Mouse (Mus musculus): ENCODE data around the gene Olfr205. TPM values are rescaled to one million over a fixed set of nuclear protein-coding genes. Genes with fewer than 3 reads are reported as not detected.

Olfr205 gene
- polyA plus RNA-seq, 1 experiment from 2014 or later, result not detected

Other genes starting within 250 kb of the Olfr205 start
- gene Olfr191, start 241.3 kb downstream of the Olfr205 start, polyA plus RNA-seq (2016; fragmentation: Nextera tagmentation; extraction: Ambion mirVana), result not detected in 2 replicates
- not detected in 2 replicates for gene Olfr193, start 219.3 kb downstream of the Olfr205 start, polyA plus RNA-seq (2016; fragmentation: Nextera tagmentation; extraction: Ambion mirVana)
- not detected in 2 replicates for gene Olfr194, start 210.1 kb downstream of the Olfr205 start, polyA plus RNA-seq (2016; fragmentation: Nextera tagmentation; extraction: Ambion mirVana)
- not detected in 2 replicates for gene Olfr195, start 184.1 kb downstream of the Olfr205 start, polyA plus RNA-seq (2016; fragmentation: Nextera tagmentation; extraction: Ambion mirVana)
- not detected in 2 replicates for gene Olfr196, start 160.7 kb downstream of the Olfr205 start, polyA plus RNA-seq (2016; fragmentation: Nextera tagmentation; extraction: Ambion mirVana)
- gene Olfr198, start 127.6 kb downstream of the Olfr205 start, polyA plus RNA-seq (2016; fragmentation: Nextera tagmentation; extraction: Ambion mirVana), result not detected in 2 replicates
- gene Olfr199, start 111.4 kb downstream of the Olfr205 start, polyA plus RNA-seq (2016; fragmentation: Nextera tagmentation; extraction: Ambion mirVana), result not detected in 2 replicates
- not detected in 2 replicates for gene Olfr201, start 58.5 kb downstream of the Olfr205 start, polyA plus RNA-seq (2016; fragmentation: Nextera tagmentation; extraction: Ambion mirVana)
- gene Olfr202, start 44.3 kb downstream of the Olfr205 start, polyA plus RNA-seq (2016; fragmentation: Nextera tagmentation; extraction: Ambion mirVana), result not detected in 2 replicates
- gene Olfr203, start 32.3 kb downstream of the Olfr205 start, polyA plus RNA-seq (2016; fragmentation: Nextera tagmentation; extraction: Ambion mirVana), result not detected in 2 replicates
- gene Olfr204, start 12.9 kb downstream of the Olfr205 start, polyA plus RNA-seq (2016; fragmentation: Nextera tagmentation; extraction: Ambion mirVana), result not detected in 2 replicates
- not detected in 2 replicates for gene Olfr206, start 18.1 kb upstream of the Olfr205 start, polyA plus RNA-seq (2016; fragmentation: Nextera tagmentation; extraction: Ambion mirVana)
- not detected in 2 replicates for gene Olfr209, start 32.9 kb upstream of the Olfr205 start, polyA plus RNA-seq (2016; fragmentation: Nextera tagmentation; extraction: Ambion mirVana)
- gene Gabrr3, start 76.2 kb upstream of the Olfr205 start, polyA plus RNA-seq (2016; fragmentation: Nextera tagmentation; extraction: Ambion mirVana), result 0.12 TPM in 1 of 2 replicates, not detected in the other
- 33.4 and 35.8 TPM in 2 replicates for gene Riox2, start 140.6 kb upstream of the Olfr205 start, polyA plus RNA-seq (2016; fragmentation: Nextera tagmentation; extraction: Ambion mirVana)

Data from embryonic facial prominence, embryonic 12.5 days (tissue).